Mouse (Mus musculus) urinary bladder, postnatal 25 days (tissue): ENCODE results near the gene Ubald1.

ENCODE experiments used
- DNase-seq: peaks from one replicate; pipeline ENCODE4 v3.0.0; 2022; ENCODE audit warnings: low spot score

Ubald1 gene

GRCm38 (mm10) chr16:4880136-4880825, at the start of gene Ubald1:
Gene Ubald1 (minus strand): TSS chr16:4880315.
- DNase-seq = peak; percentile 93

GRCm38 (mm10) chr16:4928474-4928873, 48.4 kb upstream of the Ubald1 start:
- DNase-seq = no peak

- no peak for DNase-seq
These were observed 47.9 kb upstream of the Ubald1 start for GRCm38 (mm10) chr16:4927967-4928366.

DNA sequence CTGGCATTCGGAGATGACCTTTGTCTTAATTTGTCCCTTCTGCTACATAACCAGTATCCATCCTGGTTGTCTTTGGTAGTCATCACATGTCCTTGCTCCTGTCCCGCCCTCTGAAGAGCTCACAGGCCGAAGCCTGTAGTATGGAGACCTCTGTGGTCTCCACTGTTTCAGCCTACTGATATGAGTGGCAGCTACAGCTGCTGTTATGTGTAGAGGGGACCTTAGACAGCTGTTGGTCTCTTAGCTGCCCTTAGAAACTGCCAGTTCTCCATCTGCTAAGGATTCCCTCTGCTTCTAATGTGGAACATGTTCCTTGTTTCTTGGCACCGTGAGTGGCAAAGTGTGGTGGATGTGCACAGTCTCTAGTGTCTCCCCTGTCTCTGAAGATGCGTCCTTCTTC, 43.9 kb upstream of the Ubald1 start:
- DNase-seq = no peak

DNA sequence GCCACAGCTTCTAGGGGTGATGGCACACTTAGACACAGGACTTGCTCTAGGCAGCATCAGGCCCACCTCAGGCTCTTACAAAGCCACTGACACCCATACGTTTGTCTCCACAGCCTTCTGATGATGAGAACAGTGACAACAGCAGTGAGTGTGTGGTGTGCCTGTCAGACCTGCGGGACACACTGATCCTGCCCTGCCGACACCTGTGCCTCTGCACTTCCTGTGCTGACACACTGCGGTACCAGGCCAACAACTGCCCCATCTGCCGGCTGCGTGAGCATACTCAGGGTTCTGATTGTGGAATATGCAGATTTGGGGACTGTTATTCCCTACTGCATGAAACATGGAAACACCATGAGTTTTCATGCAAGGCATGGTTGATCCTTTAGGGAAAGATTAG, 42.4 kb upstream of the Ubald1 start:
- DNase-seq = no peak

DNA sequence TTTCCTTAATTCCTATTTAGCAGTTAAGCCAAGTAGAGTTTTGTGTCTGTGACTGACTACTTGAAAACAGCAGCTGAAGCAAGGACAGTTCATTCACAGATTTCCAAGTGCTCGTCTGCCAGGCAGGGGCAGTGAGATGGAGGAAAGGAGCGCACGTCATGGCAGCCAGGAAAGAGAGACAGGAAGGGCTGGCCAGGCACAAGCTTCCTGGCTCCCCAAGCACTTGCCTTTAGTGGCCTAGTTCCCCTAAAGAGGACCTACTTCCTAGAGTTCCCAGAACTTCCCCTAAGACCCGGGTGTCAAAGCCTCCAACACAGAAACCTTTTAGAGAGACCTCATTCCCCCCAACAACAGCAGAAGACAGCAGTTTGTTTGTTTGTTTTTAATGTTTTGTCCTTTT, 40.4 kb upstream of the Ubald1 start:
- no peak for DNase-seq

DNA sequence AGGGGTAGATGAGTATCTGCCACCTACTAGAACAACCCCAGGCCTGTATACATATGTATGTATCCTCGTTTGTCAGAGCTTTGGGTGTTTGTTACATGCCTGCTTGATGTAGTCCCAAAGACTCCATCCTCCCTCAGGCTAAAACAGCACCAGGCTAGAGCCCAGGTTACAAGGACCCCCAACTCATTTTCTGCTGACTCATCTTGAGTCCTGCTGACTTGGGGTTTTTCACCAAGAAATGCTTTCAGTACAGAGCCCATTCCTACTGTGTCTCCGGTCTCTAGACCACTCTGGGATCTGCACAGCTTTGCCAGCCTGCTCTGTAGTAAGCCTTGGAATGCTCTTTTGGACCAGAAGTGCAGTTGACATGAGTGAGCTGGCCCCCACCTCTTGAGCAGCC, 36.5 kb upstream of the Ubald1 start:
- DNase-seq = no peak

DNA sequence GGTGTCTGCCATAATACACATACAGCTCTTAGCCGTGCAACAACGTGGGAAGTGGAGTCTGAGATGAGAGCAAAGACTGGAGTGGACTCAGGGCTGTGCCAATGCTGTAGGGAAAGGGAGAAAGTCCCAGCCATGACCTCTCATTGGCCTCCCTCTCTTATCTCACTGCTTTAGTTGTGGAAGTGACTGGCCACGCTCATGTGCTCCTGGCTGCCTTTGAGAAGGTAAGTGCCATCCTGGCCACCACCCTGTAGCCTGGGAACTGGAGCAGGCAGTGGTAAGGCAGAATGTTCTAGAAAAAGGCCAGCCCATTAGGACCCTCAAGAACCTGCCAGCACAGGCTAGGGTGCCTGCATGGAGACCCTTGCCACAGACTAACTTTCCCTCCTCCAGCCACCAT, 35.8 kb upstream of the Ubald1 start:
- no peak for DNase-seq

- peak; percentile 82 for DNase-seq
These were observed 33.9 kb upstream of the Ubald1 start for GRCm38 (mm10) chr16:4913783-4914735.

GRCm38 (mm10) chr16:4912907-4913782, 33.0 kb upstream of the Ubald1 start:
- DNase-seq = no peak

- no peak for DNase-seq
These were observed 32.0 kb upstream of the Ubald1 start for GRCm38 (mm10) chr16:4912074-4912648.

DNA sequence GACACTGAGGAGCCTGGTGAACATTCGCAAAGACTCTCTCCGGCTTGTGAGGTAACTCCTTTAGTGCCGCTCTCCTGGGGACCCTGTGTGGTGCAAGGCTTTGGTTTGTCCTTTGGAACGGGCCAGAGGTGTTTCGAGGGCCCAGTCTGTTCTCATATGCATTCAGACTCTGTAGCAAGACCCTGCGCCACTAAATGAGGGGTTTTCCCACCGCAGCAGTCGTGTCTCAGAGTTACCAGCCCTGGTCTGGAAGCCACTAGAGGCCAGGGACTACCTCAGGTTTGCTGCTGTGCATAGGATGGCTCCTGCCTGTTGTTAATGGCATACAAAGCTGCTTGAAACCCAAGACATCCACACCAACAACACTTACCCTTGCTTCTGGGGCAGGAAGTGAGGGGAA, 30.6 kb upstream of the Ubald1 start:
- DNase-seq = no peak

DNA sequence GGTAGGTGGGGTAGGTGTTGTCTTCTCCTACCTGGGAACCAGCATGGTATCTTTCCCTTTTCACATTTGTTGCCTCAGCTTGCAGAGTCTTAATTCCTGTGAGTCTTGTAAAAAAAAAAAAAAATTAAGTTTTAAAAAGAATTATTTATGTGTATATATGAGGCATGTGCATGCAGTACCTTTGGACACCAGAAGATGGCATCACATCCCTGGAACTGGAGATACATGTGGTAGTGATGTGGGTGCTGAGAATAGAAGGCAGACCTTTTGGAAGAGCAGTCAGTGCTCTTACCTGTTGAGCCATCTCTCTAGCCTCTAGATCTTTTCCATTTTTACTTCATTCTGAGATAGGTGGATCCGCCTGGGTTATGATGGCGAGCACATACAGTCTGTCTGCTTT, 29.6 kb upstream of the Ubald1 start:
- DNase-seq = no peak

DNA sequence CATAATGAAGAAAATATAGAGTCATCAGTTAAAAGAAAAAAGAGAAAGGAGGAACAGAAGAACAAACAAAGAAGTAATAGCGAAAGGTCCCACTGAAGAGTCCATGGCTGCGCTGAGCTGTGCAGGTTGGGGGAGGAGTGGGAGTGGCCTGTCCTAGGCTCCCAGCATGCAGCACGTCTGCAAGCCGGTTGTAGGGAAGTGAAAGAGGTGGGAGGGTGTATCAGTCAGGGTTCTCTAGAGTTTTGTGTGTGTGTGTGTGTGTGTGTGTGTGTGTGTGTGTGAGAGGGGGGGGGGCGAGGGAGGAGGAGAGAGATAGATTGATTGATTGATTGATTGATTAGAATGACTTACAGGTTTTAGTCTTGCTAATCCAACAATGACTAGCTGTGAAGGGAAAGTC, 27.9 kb upstream of the Ubald1 start:
- DNase-seq = no peak

- no peak for DNase-seq
These were observed 27.3 kb upstream of the Ubald1 start for GRCm38 (mm10) chr16:4907386-4907785.

DNA sequence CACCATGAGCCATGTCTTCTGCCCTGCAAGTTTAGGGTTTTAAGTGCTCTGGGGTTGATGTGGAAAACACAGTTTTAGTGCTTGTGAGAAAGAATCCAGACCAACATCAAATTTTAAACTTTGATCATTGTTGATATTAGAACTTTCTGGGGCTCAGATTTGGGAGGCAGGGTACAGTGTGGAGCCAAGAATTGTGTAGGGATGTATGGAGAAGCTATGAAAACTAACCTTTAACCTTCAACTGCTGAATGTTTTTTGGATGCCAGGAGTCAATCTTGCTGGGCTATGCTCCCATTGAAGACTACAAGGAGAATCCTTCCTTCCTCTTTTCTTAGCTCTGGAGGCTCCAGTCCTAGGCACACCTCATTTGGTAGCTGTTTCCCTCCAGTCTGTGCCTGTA, 26.4 kb upstream of the Ubald1 start:
- no peak for DNase-seq

DNA sequence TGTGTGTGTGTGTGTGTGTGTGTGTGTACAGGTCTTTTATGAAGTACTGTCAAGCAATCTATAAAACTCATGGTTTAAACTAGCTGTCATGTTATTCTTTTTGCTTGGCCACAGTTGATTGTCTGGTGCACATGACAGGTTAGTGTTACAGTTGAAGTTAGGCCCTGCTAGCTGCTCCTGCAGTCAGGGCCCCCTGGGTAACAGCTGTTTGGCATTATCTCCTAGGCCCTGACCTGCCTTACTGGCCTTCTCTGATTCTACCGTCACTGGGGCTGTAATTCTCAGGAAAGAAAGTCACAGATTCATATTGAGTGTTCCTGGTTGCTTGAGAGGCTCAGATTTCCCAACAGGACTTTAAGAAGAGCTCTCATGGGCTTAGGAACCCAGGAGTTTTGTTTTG, 25.5 kb upstream of the Ubald1 start:
- no peak for DNase-seq

DNA sequence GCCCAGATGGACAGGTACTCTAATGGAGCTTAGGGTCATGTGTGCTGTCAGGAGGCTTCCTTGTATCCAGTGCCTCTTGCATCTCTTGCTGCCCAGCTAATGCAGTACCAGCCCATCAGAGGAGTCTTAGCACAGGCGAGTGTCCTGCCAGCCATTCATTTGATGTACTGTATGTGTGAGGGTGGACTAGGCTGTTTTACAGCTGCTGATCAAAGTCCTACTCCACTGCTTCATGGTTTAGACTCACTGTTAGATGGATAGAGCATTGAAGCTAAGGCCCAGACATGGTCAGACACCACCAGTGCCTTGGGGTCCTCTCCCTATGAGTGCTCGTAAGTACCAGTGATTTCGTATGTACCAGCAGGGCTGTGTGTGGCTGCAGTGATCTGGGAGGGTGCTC, 24.8 kb upstream of the Ubald1 start:
- DNase-seq = no peak

DNA sequence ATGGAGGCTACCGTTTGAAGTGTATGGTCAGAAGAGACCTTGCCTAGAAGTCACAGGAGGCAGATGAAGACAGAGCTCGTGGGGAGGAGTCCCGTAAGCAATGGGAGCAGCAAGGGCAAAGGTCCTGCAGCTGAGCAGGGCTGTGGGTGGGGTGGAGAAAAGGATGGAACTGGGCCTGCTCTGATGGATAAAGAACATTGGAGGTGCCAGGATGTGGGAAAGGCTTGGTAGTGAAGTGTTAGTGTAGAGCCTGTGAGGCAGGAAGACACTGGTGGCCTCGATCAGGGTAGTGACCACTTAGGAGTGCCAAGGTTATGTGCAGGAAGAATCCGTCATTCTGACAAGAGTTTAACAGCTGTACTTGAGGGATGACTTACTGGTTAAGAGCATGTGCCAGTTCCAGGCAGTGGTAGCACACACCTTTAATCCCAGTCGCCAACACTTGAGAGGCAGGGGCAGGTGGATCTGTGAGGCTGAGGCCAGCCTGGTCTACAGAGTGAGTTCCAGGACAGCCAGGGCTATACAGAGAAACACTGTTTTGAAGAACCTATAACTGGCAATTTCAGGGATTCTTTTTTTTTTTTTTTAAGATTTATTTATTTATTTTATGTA, 23.5 kb upstream of the Ubald1 start:
- DNase-seq = no peak

GRCm38 (mm10) chr16:4902390-4902789, 22.3 kb upstream of the Ubald1 start:
- no peak for DNase-seq

- DNase-seq = no peak
These were observed 21.1 kb upstream of the Ubald1 start for GRCm38 (mm10) chr16:4901167-4901566.

- DNase-seq = no peak
These were observed 19.6 kb upstream of the Ubald1 start for GRCm38 (mm10) chr16:4899711-4900110.
